Mouse (Mus musculus): ENCODE results near the gene Dcaf6.

DNA sequence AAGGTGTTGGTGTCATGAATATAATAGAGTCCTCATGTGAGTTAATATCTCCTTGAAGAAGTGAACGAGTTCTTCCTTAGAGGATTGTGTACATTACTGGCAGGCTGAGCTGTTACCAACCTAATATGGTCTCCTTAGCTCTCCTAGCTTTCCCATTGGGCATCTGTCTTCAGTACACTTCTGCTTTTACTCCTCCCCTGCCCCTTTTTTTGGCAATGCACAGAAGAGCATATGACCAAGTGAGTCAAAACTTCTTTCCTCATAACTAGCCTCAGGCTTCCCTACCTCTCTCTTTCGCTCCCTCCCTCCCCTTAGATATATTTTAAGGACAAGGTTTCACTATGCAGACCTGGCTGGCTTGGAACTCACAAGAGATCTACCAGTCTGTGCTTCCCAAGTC, 97.0 kb downstream of the Dcaf6 start:
- no peak for TF ChIP-seq POLR2A (IDR thresholded peaks at IDR 0.05; ENCODE audit: control insufficient read depth, low read depth, low read length)
- no peak for TF ChIP-seq CTCF (IDR thresholded peaks at IDR 0.05; ENCODE audit: control insufficient read depth, insufficient read depth, insufficient replicate concordance, low read depth, low read length)
